Mouse (Mus musculus) cerebellum, adult 18-20 months (tissue): ENCODE data around the gene Bpifb2.
"Not testable (repeated sequence)": the region's sequence is repeated elsewhere in the genome, so short reads cannot be mapped to it uniquely, and the experiment has no call there.

Experiments used
- DNase-seq, 2 experiments: peaks; one replicate each; pipeline ENCODE4 v3.0.0; 2021

The Bpifb2 gene

GRCm38 (mm10) chr2:153874745-153875144 is at the start of gene Bpifb2:
Bpifb2 (plus strand) TSS chr2:153875045.
- DNase-seq = no peak

GRCm38 (mm10) chr2:153825900-153826299 is 48.9 kb upstream of the Bpifb2 start:
- DNase-seq = not testable (repeated sequence)

- DNase-seq = peak; percentile 78 to 89
Observed at GRCm38 (mm10) chr2:153827171-153827830, 47.5 kb upstream of the Bpifb2 start.

DNA sequence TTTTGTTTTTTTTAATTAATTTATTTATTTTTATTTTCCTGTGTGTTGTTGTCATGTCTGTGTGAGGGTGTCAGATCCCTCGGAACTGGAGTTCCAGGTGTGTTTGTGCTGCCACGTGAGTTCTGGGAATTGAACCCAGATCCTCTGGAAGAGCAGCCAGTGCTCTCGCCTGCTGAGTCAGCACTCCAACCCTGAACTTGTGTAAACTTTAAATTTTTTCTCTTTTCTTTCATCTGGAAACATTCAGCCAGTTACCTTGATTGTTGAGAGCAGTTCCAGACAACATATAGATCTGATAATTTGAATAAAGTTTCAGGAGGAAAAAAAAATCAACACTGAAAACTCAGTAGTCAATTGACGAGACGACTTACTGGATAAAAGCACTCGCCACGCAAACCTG is 46.1 kb upstream of the Bpifb2 start:
- DNase-seq = no peak

DNA sequence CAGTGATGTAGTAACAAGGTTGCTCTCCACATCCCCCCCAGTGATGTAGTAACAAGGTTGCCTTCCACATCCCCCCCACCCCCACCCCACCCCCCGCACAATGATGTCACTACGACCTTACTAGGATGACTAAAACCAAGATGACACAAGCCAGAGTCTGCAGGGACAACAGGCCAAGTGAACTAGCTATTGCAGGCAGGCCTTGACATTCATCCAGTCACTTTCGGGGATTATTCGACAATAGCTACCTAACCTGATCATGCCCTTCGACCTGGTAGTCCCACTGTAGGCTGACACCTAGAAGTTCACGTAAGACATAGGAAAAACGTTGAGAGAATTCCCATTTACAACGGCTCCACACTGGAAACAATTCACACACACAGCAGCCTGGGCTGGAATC is 41.6 kb upstream of the Bpifb2 start:
- DNase-seq = no peak

- DNase-seq = peak; percentile 32 to 39
Observed at GRCm38 (mm10) chr2:153842854-153843253, 32.0 kb upstream of the Bpifb2 start.

DNA sequence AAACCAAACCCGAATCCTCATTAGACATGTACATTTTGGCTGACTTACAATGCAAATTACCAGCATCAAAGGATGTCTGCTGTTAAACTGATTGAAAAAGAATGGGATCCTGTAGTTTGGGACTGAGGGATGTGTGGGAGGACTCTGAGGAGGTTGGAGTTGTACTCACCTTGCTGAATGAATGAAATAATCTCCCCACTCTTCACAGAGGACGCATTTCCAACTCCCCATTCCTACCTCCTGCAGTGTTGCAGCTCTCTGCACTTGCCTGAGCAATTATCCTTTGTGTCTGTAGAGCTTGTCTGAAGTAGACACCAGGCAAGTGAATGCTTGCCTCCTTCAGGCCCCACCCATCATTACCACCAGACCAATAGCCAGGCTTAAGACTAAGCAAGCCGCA is 26.5 kb upstream of the Bpifb2 start:
- no peak for DNase-seq

- peak; percentile 45 to 53 for DNase-seq
Observed at GRCm38 (mm10) chr2:153850351-153851029, 24.4 kb upstream of the Bpifb2 start.

DNA sequence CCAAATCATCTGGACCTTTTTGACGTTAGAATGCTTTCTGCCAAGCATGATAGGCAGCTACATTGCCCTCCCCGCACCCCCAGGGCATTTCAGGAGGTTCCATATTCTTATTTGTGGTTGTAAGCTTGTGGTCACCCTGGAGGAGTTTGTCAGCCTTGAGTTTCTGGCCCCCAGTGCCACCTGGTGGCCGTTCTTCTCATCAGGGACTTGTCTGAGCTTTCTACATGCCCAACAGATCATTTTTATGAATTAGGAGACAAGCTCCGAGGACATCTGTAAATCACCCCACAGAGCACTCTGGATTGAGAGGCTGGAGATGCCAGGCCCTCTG is 23.9 kb upstream of the Bpifb2 start:
- DNase-seq = peak; percentile 80 to 87

GRCm38 (mm10) chr2:153853544-153853943 is 21.3 kb upstream of the Bpifb2 start:
- DNase-seq = no peak

GRCm38 (mm10) chr2:153859581-153859980 is 15.3 kb upstream of the Bpifb2 start:
- DNase-seq = peak; percentile 80 to 87

- no peak for DNase-seq
Observed at GRCm38 (mm10) chr2:153860315-153860714, 14.5 kb upstream of the Bpifb2 start.

- DNase-seq = no peak
Observed at GRCm38 (mm10) chr2:153860715-153861114, 14.1 kb upstream of the Bpifb2 start.

DNA sequence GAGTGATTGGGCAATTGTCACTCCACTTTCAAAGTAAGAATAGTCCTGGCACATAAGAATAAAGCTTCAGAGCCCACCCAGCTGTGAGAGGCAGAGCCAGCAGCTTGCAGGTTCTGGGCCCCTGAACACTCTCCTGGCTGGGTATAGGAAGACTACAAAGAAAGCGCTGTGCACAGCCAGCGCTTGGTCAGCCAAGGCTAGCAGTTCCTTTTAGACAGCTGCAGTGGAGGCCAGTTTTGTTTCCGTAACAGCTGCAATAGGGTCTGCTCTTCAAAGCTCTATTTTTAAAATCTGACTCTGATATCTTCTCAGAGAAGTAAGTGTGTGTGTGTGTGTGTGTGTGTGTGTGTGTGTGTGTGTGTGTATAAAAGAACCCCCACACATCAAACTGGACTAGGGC is 12.9 kb upstream of the Bpifb2 start:
- DNase-seq = no peak

GRCm38 (mm10) chr2:153870984-153871383 is 3.9 kb upstream of the Bpifb2 start, which contains the start of gene Sun5:
Sun5 (minus strand) TSS chr2:153871084.
- no peak for DNase-seq

- peak; percentile 40 to 49 for DNase-seq
Observed at GRCm38 (mm10) chr2:153899111-153899510, 24.3 kb downstream of the Bpifb2 start.

GRCm38 (mm10) chr2:153900088-153900487 is 25.2 kb downstream of the Bpifb2 start, which contains the start of gene Bpifb6:
Bpifb6 (plus strand) TSS chr2:153900388.
- DNase-seq = no peak

DNA sequence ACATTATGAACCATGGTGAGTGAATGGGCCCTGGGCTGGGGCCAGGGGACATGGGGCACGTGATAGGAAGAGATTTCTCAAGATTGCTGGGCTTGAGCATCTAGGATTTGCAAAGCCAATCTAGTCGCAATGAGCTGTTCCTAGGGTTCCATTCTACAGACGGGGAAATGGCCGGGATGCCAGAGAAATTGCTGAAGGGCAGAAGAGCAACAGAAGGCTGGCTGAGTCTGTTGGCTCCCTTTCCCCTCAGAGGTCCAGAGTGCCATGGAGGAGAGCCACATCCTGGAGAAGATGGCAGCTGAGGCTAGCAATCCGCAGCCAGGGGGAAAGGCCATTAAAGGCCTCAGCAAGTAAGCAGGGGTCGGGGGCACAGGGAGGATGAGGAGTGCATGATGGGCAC is 27.9 kb downstream of the Bpifb2 start:
- peak; percentile 68 to 82 for DNase-seq

GRCm38 (mm10) chr2:153906626-153907025 is 31.8 kb downstream of the Bpifb2 start:
- no peak for DNase-seq

GRCm38 (mm10) chr2:153914151-153914550 is 39.3 kb downstream of the Bpifb2 start:
- DNase-seq = peak in 1 of 2 experiments; percentile 18

DNA sequence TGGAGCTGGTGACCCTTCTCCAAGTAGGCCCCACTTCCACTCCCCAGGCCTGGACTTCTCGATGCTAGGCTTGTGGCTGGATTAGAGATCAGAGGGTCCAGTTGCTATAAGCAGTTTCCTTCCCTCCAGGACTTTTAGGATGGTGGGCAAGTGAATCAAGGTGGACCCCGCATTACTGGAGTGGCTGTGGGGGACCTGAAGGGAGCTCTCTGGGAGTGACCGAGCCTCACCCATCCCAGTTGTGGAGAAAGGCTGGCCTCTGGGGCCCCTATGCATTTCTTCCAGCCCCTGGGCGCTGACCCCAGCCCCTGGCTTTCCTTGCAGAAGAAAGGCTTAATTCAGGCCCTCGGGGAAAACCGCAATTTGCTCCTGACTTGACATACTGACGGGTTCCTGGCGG is 43.1 kb downstream of the Bpifb2 start, which contains the start of gene Bpifb3:
Gene Bpifb3 (plus strand): TSS at position 301 of the 400 bp plus-strand sequence.
- no peak for DNase-seq

DNA sequence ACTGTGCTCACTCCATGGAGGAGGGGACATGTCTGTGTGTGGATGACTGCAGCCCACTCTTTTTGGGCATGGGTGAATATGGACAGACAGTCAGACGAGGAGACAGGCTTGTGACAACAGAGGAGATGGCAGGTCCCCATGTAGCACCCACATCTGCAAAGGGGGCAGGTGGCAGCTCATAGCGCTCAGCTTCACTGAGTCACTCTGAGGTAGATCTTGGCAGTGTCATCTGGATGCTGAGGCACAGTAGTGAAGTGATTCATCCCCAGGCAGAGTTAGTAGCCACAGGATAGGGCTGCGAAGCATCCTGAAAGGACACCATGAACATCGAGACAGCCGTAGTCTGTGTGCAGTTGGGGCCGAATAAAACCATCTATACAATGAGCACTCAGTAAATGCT is 46.4 kb downstream of the Bpifb2 start:
- DNase-seq = no peak

DNA sequence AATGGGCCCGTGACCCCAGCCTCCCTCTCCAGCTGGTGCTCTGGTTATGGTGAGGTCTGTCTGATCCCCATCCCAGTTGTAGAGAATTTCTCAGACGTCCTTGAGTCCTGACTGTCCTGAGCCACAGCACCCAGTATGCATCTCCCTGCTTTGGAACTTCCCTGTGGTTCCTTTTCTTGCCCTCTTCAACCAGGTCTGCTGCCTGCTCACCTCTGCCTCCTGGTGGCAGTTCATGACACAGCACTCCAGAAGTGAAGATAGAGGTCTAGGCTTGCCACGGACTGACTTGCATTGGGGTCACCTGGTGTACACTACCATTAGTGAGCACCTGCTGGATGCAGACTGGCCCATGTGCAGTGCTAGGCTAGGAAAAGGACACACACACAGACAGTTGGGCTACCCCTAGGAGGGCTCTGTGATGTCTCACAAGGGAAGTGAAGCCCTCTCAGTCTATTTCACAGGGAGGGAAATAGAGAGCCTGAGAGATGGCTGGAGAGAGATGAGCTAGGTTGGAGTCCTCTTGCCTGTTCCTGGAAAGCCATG is 55.1 kb downstream of the Bpifb2 start:
- DNase-seq = peak; percentile 65 to 71

DNA sequence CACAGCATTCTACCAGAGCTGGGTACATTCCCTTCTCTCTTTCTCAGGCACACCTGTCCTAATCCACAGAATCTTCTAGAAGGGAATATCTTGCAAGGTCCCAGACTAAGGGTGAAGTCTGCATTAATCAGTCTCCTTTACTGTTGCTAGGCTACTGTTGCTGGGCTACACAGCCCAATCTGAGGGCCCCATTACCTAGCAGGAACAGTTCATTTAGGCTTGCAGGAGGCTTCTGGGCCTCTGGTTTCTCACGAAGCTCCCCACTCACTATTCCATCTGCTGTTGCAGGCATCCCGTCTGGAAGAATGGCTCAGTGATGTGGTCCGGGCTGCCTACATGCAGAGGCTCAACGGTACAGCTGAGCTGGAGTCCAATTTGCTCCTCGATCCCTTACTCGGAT is 56.3 kb downstream of the Bpifb2 start:
- DNase-seq = no peak
